Mouse (Mus musculus) midbrain, embryonic 12.5 days (tissue): ENCODE measurements at regions not wholly inside any gene's neighbourhood (a gene's known extent, or its start where the extent isn't known, plus 50 kb on each side); places are given as distances from the start of the nearest gene placed in this dataset.
A peak's percentile ranks its signal among the peaks of the same experiment; 100 is the strongest.

Experiments
- ATAC-seq: fragments of 200-750 bp; cut with Nextera tagmentation; 2 replicates; pipeline ENCODE4 v1.8.0; 2017; ENCODE audit warnings: low read depth, moderate TSS enrichment, moderate library complexity; ENCODE audit not compliant: low FRiP score
- H3K27ac ChIP-seq: fragments of 300-500 bp; sonication (generic); replicated peaks from 2 replicates; pipeline ENCODE4 v1.5.1; 2016; ENCODE audit warnings: mild to moderate bottlenecking
- H3K27me3 ChIP-seq: fragments of 300-500 bp; sonication (generic); 2 replicates; pipeline ENCODE4 v1.6.1; 2016; ENCODE audit warnings: mild to moderate bottlenecking
- H3K36me3 ChIP-seq: fragments of 300-500 bp; sonication (generic); 2 replicates; pipeline ENCODE4 v1.6.1; 2016
- H3K4me1 ChIP-seq: fragments of 300-500 bp; sonication (generic); 2 replicates; pipeline ENCODE4 v1.6.1; 2016
- H3K4me2 ChIP-seq: fragments of 300-500 bp; sonication (generic); replicated peaks from 2 replicates; pipeline ENCODE4 v1.6.1; 2016; ENCODE audit warnings: mild to moderate bottlenecking, moderate library complexity
- H3K4me3 ChIP-seq: fragments of 300-500 bp; sonication (generic); 2 replicates; pipeline ENCODE4 v1.5.1; 2016; ENCODE audit warnings: mild to moderate bottlenecking
- H3K9ac ChIP-seq: fragments of 300-500 bp; sonication (generic); replicated peaks from 2 replicates; pipeline ENCODE4 v1.6.1; 2016; ENCODE audit warnings: mild to moderate bottlenecking, moderate library complexity
- H3K9me3 ChIP-seq: fragments of 300-500 bp; sonication (generic); 2 replicates; pipeline ENCODE4 v1.6.1; 2016; ENCODE audit warnings: mild to moderate bottlenecking
- WGBS: fragments of 180-500 bp; shearing (Covaris S2); methylation state at CpG from one replicate; pipeline ENCODE4 v1.1.7; 2016; 5-methylcytosine and 5-hydroxymethylcytosine counted together

GRCm38 (mm10) chr6:26709324-26709723 lies 900.3 kb upstream of the Pot1a start:
- no peak overlapping the region for H3K27ac ChIP-seq
- ATAC-seq: no peak
- WGBS: 87% methylated on average over 6 of the region's 6 CpGs
- no peak overlapping the region for H3K4me3 ChIP-seq
- no peaks in the 10 kb centered on the region for H3K4me1 ChIP-seq
- no peaks in the 10 kb centered on the region for H3K27me3 ChIP-seq
- H3K4me2 ChIP-seq: no peak overlapping the region
- no peaks in the 10 kb centered on the region for H3K9me3 ChIP-seq
- H3K9ac ChIP-seq: no peak overlapping the region
- H3K36me3 ChIP-seq: no peaks in the 10 kb centered on the region

GRCm38 (mm10) chr6:26708880-26709279 lies 899.8 kb upstream of the Pot1a start:
- Histone ChIP-seq H3K27ac (no peak overlapping the region), H3K27me3 (no peaks in the 10 kb centered on the region), H3K9ac (no peak overlapping the region), H3K9me3 (no peaks in the 10 kb centered on the region), H3K4me3 (no peak overlapping the region), H3K4me1 (no peaks in the 10 kb centered on the region), H3K4me2 (no peak overlapping the region), H3K36me3 (no peaks in the 10 kb centered on the region)
- 71% methylated on average over 4 of the region's 4 CpGs for WGBS
- ATAC-seq: no peak

- peak; percentile 72 for ATAC-seq
- 85% methylated on average over 5 of the region's 5 CpGs for WGBS
- no peaks in the 10 kb centered on the region for H3K27me3 ChIP-seq
- H3K9me3 ChIP-seq: no peaks in the 10 kb centered on the region
- H3K9ac ChIP-seq: no peak overlapping the region
- no peaks in the 10 kb centered on the region for H3K4me1 ChIP-seq
- no peak overlapping the region for H3K4me3 ChIP-seq
- no peak overlapping the region for H3K4me2 ChIP-seq
- H3K27ac ChIP-seq: no peak overlapping the region
- H3K36me3 ChIP-seq: no peaks in the 10 kb centered on the region
Measured at GRCm38 (mm10) chr6:26707974-26708867, 899.2 kb upstream of the Pot1a start.
